Mouse (Mus musculus): ENCODE results near the gene Gpr157. TPM values are rescaled to one million over a fixed set of nuclear protein-coding genes. Genes with fewer than 3 reads are reported as not detected.

Gpr157 gene
- total RNA-seq, 1 experiment = 0.71 TPM

GRCm38 (mm10) chr4:150151045-150151444, 63.9 kb downstream of the Gpr157 start:
- no peak overlapping the region for H3K4me3 ChIP-seq (ENCODE audit: insufficient read depth in 1 of 2, low read depth in 1 of 2, low read length in 2 of 2, poor library complexity in 1 of 2, severe bottlenecking in 1 of 2)
- H3K9me3 ChIP-seq (ENCODE audit: control insufficient read depth, insufficient read depth, low read depth, low read length) = no peaks in the 10 kb centered on the region
- H3K36me3 ChIP-seq (ENCODE audit: control insufficient read depth, insufficient read depth, low read length, poor library complexity, severe bottlenecking) = no peaks in the 10 kb centered on the region
- H3K27ac ChIP-seq (ENCODE audit: insufficient read depth, low read depth, low read length, poor library complexity, severe bottlenecking) = no peak overlapping the region
- DNase-seq (ENCODE audit: low read depth, low spot score) = peak; percentile 50
- peaks cover 0 to 10% of the 10 kb centered on the region in 2 experiments; a peak in 1 of 4 replicates for H3K4me1 ChIP-seq (ENCODE audit: control insufficient read depth in 2 of 2, insufficient read depth in 2 of 2, low read length in 2 of 2, poor library complexity in 1 of 2)
- TF ChIP-seq CHD2 (IDR thresholded peaks at IDR 0.05; ENCODE audit: low read depth, low read length) = no peak
- TF ChIP-seq HCFC1 (IDR thresholded peaks at IDR 0.05; ENCODE audit: borderline replicate concordance, insufficient read depth, low read length) = no peak
- no peak for TF ChIP-seq MAFK (IDR thresholded peaks at IDR 0.05; ENCODE audit: insufficient read depth, low read depth, low read length)
- no peak for TF ChIP-seq ZC3H11A (IDR thresholded peaks at IDR 0.05; ENCODE audit: borderline replicate concordance, low read depth, low read length)
- no peak for TF ChIP-seq ZNF384 (IDR thresholded peaks at IDR 0.05; ENCODE audit: low read depth, low read length)
- H3K9ac ChIP-seq (ENCODE audit: insufficient read depth, low read depth, low read length, poor library complexity, severe bottlenecking) = no peak overlapping the region
- in situ Hi-C loops (cut with MboI; ENCODE audit: low sequenced_read_pairs in 2 of 2, unreplicated experiment in 2 of 2) = no loop called here

- DNase-seq (ENCODE audit: low read depth, low spot score) = no peak
- TF ChIP-seq ZNF384 (IDR thresholded peaks at IDR 0.05; ENCODE audit: low read depth, low read length) = no peak
- TF ChIP-seq HCFC1 (IDR thresholded peaks at IDR 0.05; ENCODE audit: borderline replicate concordance, insufficient read depth, low read length) = no peak
- TF ChIP-seq ZC3H11A (IDR thresholded peaks at IDR 0.05; ENCODE audit: borderline replicate concordance, low read depth, low read length) = no peak
- no peak for TF ChIP-seq CHD2 (IDR thresholded peaks at IDR 0.05; ENCODE audit: low read depth, low read length)
- no peak for TF ChIP-seq MAFK (IDR thresholded peaks at IDR 0.05; ENCODE audit: insufficient read depth, low read depth, low read length)
- Histone ChIP-seq H3K9ac (ENCODE audit: insufficient read depth, low read depth, low read length, poor library complexity, severe bottlenecking) (no peak overlapping the region), H3K9me3 (ENCODE audit: control insufficient read depth, insufficient read depth, low read depth, low read length) (no peaks in the 10 kb centered on the region), H3K4me3 (ENCODE audit: insufficient read depth in 1 of 2, low read depth in 1 of 2, low read length in 2 of 2, poor library complexity in 1 of 2, severe bottlenecking in 1 of 2) (no peak overlapping the region), H3K27ac (ENCODE audit: insufficient read depth, low read depth, low read length, poor library complexity, severe bottlenecking) (no peak overlapping the region), H3K36me3 (ENCODE audit: control insufficient read depth, insufficient read depth, low read length, poor library complexity, severe bottlenecking) (no peaks in the 10 kb centered on the region), H3K4me1 (ENCODE audit: control insufficient read depth in 2 of 2, insufficient read depth in 2 of 2, low read length in 2 of 2, poor library complexity in 1 of 2) (peaks cover 2 to 10% of the 10 kb centered on the region in 2 experiments; a peak in 1 of 4 replicates)
- in situ Hi-C loops (cut with MboI; ENCODE audit: low sequenced_read_pairs in 2 of 2, unreplicated experiment in 2 of 2) = no loop called here
Measured at GRCm38 (mm10) chr4:150152483-150152882, 65.3 kb downstream of the Gpr157 start.

DNA sequence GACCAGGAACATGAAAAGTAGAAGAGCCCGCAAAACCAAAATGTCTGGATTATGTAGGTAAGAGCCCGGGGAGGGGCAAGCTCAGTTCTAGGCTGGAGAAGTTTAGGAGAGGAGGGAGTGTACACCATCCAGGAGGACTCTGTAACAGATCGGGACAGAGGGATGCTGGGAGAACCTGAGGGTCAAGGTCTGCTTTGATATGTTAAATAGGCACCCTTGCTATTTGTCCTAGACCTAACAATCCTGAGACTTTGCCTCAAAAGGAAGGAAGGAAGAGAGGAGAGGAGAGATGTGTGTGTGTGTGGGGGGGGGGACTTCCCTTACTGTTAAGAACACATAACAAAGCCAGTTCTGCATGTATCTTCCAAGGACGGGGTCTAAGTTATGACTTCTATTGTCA, 68.1 kb downstream of the Gpr157 start:
- in situ Hi-C loops (cut with MboI; ENCODE audit: low sequenced_read_pairs in 2 of 2, unreplicated experiment in 2 of 2) = no loop called here
- Histone ChIP-seq H3K9ac (ENCODE audit: insufficient read depth, low read depth, low read length, poor library complexity, severe bottlenecking) (no peak overlapping the region), H3K9me3 (ENCODE audit: control insufficient read depth, insufficient read depth, low read depth, low read length) (no peaks in the 10 kb centered on the region), H3K4me1 (ENCODE audit: control insufficient read depth in 2 of 2, insufficient read depth in 2 of 2, low read length in 2 of 2, poor library complexity in 1 of 2) (peaks cover 2 to 12% of the 10 kb centered on the region in 2 experiments; a peak in 1 of 4 replicates), H3K36me3 (ENCODE audit: control insufficient read depth, insufficient read depth, low read length, poor library complexity, severe bottlenecking) (no peaks in the 10 kb centered on the region), H3K27ac (ENCODE audit: insufficient read depth, low read depth, low read length, poor library complexity, severe bottlenecking) (no peak overlapping the region), H3K4me3 (ENCODE audit: insufficient read depth in 1 of 2, low read depth in 1 of 2, low read length in 2 of 2, poor library complexity in 1 of 2, severe bottlenecking in 1 of 2) (no peak overlapping the region)
- no peak for DNase-seq (ENCODE audit: low read depth, low spot score)
- TF ChIP-seq ZNF384 (IDR thresholded peaks at IDR 0.05; ENCODE audit: low read depth, low read length) (no peak), ZC3H11A (IDR thresholded peaks at IDR 0.05; ENCODE audit: borderline replicate concordance, low read depth, low read length) (no peak), HCFC1 (IDR thresholded peaks at IDR 0.05; ENCODE audit: borderline replicate concordance, insufficient read depth, low read length) (no peak), MAFK (IDR thresholded peaks at IDR 0.05; ENCODE audit: insufficient read depth, low read depth, low read length) (no peak), CHD2 (IDR thresholded peaks at IDR 0.05; ENCODE audit: low read depth, low read length) (no peak)

Other genes starting within 250 kb of the Gpr157 start
- 11.2 and 12.0 TPM in 2 replicates for gene Spsb1, start 132.3 kb upstream of the Gpr157 start, total RNA-seq (2012; rRNA removed)
- gene H6pd, start 78.3 kb upstream of the Gpr157 start, total RNA-seq (2012; rRNA removed) = 17.6 and 19.0 TPM in 2 replicates
- 2.4 and 3.2 TPM in 2 replicates for gene Slc2a5, start 31.9 kb downstream of the Gpr157 start, total RNA-seq (2012; rRNA removed)
- gene Slc2a7, start 61.6 kb downstream of the Gpr157 start, total RNA-seq (2012; rRNA removed) = 2.5 and 2.6 TPM in 2 replicates
- gene Car6, start 114.0 kb downstream of the Gpr157 start, total RNA-seq (2012; rRNA removed) = 0.18 and 0.21 TPM in 2 replicates
- gene Eno1, start 149.4 kb downstream of the Gpr157 start, total RNA-seq (2012; rRNA removed) = 824 and 994 TPM in 2 replicates
- 21.7 and 24.8 TPM in 2 replicates for gene Rere, start 194.3 kb downstream of the Gpr157 start, total RNA-seq (2012; rRNA removed)

All from ES-E14 (cell line).